Comparison of ENCODE assay signal across 17 mouse cellular contexts in the genomic region with DNA sequence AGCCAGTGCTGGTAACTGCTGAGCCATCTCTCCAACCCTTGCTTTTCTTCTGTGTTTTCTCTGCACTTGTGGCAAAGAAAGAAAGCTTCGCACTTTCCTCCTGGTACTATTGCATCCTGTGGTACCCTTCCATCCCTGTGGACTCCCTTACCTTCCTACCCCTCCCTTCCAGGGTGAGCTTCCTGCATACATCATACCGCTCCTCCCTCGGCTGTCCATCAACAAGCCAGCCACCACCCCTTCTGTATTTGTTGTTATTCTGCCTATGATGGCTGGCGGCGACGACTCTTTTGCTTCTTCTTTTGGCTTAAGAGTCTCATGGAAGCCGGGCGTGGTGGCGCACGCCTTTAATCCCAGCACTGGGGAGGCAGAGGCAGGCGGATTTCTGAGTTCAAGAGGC. TPM values are rescaled to one million over a fixed set of nuclear protein-coding genes. Genes with fewer than 3 reads are reported as not detected.
"Had no signal": no experiment of that assay in that cellular context is flagged by ENCODE, and none has a peak within 500 bp of the region (broad histone marks: within the 10 kb centered on the region; RNA-seq: fewer than 3 reads in every experiment).

No protein-coding gene starts in this region.

- H3K4me3 ChIP-seq: midbrain, embryonic 10.5 days; midbrain, embryonic 12.5 days; myocyte; neural tube, embryonic 13.5 days; neural tube, embryonic 15.5 days; stomach, embryonic 15.5 days had no signal

- DNase-seq: lung, adult 18-20 months; lung, embryonic 14.5 days; lung, postnatal 10 days; lung, postnatal 4 days; midbrain, embryonic 14.5 days; right cerebral cortex, adult 18-20 months; right cerebral cortex, postnatal 14 days; thymus, adult 2 months; thymus, postnatal 25 days had no signal

- H3K27ac ChIP-seq: midbrain, embryonic 10.5 days; midbrain, embryonic 12.5 days; neural tube, embryonic 13.5 days; neural tube, embryonic 15.5 days; stomach, embryonic 15.5 days; stomach, postnatal 0 days had no signal

RNA-seq across cellular contexts. Expression of a gene that starts 20.4 kb away (rescaled TPM):
- total RNA-seq: megakaryocyte, adult 5-6 weeks had no signal

RNA-seq across cellular contexts. Expression of a gene that starts 23.3 kb away (rescaled TPM):
- total RNA-seq: megakaryocyte, adult 5-6 weeks had no signal
